Mouse (Mus musculus) cerebellum, adult 8-10 months (tissue): ENCODE data around the gene Zfp385a.

Source experiments
- DNase-seq: peaks from one replicate; pipeline ENCODE4 v3.0.0; 2022

Zfp385a gene

DNA sequence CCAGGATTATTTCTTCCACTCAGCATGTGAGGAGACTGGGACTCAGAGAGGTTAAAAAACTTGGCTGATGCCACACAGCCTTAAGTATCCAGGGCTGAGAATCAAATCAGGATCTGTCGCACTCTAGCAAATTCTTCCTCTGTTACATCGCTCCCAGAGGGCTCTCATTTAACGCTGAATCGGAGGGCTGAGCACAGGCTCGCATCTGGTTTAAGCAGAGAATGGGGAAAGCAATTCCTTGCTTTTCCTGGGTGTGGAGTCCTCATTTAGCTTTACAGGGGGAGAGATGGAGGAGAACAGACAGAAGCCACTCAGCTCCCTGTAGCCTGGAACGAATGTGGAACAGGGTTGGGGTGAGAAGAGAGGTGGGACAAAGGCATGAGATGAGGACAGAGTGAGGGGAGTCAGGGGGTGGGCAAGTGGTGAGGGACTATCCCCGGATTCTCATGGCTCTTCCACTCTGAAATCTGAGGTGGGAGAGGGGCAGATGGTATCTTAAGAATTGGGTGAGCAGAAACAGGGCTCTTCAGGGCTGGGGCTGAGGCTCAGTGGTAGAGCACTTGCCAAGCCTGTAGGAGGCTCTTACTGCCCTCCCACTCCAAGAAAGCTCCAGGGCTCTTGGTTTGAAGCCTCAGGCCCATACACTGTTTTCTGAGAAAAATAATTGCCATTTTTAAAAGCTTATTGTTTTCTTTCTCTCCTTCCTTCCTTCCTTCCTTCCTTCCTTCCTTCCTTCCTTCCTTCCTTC lies 4.2 kb downstream of the Zfp385a start:
- DNase-seq, result no peak

DNA sequence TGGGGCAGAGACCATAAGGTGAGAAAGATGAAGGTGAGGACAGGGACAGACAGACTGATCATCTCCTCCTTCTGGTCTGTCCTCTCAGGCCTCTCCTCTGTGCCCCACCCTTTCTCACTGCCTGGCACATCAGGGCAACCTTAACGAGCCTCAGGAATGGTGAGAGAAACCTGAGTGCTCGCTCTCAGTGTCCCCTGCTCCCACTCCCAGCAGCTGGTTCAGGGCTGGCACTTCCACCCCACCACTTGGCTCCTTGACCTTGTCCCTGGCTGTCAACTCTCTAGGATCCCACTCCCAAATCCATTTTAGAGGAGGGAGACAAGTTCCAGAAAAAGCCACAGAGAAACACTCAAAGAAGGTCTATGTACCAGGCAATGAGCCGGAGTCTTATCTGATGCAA lies 4.9 kb downstream of the Zfp385a start:
- no peak for DNase-seq

DNA sequence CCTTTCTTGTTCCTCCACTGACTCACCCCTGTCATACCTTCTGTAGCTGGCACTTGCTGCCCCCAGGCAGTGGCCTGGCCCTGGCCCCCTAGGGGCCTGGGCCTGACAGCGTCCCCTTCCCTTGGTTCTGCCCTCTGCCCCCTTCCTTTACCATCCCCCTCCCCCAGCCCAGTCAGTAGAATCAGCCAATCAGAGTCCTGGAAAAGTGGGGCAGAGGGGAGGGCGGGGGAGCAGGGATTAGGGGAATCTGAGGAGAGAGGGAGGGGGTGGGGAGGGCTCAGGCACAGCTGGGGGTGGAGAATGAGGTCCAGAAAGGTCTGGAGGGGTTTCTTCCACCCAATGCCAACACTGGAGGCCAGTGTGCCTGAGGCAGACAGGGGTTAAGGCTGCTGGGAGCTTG lies 5.7 kb downstream of the Zfp385a start:
- DNase-seq, result no peak

DNA sequence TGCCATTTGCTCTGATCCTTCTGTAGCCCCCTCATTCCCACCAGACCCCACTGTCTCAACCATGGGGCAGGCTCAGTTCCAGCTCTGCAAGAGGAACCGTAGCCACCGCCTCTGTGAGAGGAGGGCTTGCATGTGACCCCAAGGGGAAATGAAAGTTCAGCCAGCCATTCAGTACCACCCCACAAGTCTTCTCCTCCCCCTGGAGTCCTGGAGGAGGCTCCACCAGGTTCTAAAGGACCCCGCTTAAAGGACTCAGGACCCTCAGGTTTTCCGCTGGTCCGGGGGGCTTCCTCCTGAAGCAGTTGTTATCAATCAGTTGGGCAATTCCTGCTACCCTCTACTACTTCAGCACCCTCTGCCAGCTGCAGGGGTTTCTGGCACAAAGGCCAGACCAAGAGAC lies 6.2 kb downstream of the Zfp385a start:
- DNase-seq, result no peak

DNA sequence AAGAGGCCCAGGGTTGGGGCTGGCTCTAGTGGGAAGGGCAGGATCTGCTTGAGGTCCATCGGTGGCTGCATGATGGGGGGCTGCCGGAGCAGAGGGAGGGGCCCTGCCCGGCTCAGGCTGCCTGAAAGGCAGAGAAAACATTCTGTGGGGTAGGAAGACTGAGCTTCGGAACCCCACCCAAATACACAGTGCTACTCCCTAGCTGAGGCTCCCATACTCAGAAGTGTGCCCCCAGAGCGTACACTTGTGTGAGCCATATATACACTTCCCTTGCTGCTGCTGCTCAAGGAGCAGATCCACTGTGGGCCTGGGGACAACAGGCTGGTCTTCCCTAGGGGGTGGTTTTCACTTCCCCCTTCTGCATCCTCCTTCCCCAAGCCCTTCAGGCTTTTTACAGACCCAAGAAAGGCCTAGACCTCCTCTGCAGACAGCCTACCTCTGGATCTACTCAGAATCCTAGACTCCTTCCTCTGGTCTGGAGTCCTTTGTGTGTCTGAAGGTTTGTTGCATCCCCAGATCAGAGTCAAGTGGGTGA lies 6.7 kb downstream of the Zfp385a start:
- DNase-seq, result no peak

DNA sequence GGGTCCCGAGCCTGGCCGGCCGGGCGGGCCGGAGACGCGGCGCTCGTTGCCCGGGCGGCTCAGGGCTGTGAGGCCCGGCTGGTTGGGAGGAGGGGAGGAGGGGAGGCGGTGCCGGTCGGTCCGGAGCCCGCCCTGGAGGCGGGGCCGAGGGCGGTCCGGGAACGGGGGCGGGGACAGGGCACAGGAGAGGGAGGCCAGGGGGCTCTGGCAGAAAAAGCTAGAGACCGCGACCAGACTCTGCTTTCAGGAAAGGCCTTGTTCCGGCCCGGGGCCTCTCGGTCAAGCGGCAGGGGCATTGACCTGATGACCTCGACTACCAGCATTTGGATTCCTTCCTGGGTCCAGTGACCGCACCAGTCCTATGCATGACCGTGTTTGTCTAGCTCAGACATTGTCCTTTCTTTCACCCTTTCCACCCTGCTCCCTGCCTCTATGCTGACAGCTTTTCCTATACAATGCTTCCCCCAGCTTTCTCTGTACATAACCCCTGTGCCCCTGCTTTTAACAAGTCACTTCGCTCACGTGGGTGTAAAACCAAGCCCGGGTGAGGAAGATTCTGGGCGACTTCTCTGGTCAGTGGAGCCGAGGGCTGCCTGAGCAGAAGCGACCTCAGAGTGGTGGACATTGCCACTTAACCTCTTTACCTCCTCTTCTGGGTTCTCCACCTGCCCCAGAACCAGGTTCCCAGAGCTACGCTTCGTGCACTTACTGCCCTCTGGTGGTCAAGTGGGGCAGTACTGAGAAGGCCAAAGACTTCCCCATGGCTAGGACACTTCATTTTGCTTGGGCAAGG lies 16.2 kb downstream of the Zfp385a start:
- DNase-seq, result peak; percentile 86

GRCm38 (mm10) chr15:103323070-103323454 lies 16.8 kb downstream of the Zfp385a start:
- peak; percentile 70 for DNase-seq

DNA sequence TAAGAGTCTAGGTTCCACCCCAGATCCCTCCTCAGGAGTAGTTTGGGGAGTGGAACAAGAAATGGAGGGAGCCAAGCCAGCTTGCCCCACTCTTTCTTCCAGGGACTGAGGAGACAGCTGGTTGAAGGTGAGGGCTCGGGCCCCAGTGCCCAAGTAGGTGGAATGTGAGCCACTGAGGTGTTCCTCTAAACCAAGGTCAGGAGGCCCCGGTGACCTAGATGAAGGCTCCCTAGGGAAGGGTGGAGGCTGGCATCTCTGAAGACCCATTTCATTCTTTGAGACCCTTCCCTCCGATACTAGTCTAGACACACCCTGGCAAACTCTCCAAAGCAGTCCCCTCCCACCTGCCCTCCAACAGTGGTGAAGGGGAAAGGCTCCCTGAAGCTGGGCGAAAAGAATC lies 17.5 kb downstream of the Zfp385a start:
- DNase-seq, result peak; percentile 25

GRCm38 (mm10) chr15:103321076-103321475 lies 18.8 kb downstream of the Zfp385a start:
- DNase-seq, result no peak

DNA sequence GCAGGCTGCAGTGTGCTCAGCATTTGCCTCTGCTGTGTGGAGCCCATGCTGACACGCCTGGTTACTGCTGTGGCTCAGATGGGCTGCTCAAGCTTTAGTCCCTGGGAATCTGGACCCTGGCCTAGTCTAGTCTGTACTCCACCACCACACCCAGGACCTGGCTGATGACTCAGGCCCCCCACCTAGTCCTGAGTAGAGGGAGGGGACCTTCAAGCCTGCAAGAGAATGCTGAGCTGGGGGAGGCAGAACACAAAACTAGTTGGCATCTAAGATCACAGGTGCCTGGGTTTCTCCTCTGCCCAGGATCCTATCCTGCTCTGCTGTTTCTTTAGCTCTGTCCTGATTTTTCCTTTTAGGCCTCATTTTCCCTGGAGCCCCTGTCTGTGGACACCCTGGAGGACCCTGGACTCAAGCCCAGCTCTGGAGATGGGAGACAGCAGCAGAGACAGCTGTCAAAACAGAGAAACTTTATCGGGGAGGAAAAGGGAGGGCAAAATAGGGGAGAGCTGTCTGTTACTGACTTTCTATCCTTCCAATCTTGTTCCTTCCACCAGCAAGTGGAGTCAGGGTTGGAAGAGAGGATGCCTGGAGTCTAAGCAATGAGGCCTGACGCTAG lies 21.6 kb downstream of the Zfp385a start:
- DNase-seq, result no peak

DNA sequence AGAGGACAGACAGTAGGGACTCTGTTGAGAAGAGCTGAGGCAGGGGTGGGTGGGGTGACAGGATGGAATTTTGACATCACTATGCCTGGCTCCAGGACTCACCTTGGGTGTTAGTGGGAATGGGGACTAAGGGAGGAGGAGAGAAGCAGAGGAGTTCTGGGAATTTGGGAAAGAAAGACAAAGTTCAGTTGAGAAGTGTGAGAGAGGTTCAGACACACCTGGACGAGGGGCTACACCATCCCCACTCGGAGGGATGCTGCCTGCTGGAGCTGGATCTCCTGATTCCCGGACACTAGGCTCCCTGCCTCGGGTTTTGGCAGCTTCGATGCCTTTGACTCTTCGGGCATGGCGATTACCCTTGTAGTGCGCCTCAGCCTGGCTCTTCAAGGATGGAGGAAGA lies 22.2 kb downstream of the Zfp385a start:
- DNase-seq, result no peak

GRCm38 (mm10) chr15:103317120-103317519 lies 22.8 kb downstream of the Zfp385a start:
- DNase-seq, result no peak

DNA sequence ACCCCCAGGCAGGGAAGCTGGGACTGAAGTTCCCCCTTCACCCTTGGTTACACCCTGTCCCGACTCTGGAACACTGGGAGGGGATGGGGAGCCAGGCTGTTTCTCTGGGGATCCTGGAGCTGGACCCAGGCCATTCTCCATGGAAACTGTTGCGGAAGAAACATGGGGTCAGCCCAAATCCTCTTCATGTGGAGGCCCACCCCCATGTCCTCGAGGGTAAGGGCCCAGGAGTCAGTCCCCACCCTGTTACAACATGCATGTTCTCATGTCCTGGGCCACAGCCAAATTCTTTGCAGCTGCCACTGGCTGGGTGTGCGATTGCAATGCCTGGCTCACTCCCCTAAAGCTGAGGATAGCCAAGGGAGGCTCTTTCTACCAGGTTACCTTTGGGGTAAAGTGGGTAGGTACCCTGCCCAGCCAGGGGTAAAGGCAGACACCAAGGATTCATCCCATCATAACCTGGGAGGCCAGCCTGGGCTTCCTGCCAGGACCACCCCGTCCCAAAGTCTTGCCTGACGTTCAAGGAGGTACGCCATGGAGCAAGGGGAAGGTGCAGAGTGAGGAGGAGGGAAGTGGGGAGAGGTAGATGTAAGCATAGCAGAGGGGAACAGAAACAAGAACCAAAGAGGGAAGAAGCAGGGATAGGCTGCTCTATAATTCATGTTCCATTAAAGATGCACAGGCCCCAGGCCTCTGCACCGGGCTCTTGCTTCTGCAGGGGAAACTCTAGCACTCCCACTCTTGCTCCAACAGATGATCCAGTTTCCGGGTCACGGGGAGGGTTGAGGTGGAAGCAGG lies 23.7 kb downstream of the Zfp385a start:
- no peak for DNase-seq

- peak; percentile 69 for DNase-seq
Observed at GRCm38 (mm10) chr15:103315011-103315502, 24.8 kb downstream of the Zfp385a start.

DNA sequence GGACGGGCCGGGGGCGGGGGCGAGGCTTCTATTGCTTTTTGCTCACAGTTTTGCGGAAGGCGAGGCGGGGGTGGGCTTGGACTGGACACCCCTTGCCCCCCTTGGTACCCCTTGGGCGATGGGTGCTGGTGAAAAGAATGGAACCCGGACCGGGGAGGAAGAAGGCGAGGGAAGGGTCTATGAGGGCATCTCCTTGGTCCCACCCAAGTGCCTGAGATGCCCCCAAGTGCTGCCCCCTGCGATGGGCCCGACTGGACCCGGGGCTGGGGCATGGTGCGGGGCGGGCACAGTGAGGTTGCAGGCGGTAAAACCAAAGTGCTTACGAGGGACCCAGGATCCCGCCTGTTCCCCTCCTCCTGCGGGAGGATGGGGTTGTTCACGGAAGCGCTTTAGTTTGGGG lies 25.7 kb downstream of the Zfp385a start:
- DNase-seq, result no peak

DNA sequence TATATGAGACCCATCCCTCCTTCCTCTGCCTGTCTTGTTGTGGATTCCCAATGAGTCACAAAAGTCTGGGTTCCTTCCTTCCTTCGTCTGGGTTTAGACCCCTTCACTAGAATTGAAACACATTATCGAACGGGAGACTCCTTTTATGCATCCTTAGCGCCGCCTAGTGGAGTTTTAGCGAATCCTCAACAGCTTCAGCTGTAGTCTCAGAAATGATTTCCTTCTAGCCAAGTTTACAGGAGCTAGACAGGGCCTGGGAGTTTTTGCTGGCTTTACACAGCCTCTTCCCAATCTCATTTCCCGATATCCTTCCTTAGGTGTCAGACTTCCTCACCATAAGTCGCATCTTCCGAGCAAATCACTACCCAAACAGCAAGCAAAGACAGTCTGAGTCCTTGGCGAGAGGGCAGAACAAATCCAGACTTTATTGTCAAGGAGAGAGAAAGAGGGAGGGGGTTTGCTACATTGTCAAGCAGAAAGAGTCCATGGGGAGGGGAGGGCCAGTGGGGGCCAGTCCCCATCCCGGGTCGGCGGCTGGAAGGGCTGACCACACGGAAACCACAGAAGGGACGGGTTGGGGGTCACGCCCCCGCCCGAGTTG lies 26.3 kb downstream of the Zfp385a start:
- DNase-seq, result no peak

- DNase-seq, result no peak
Observed at GRCm38 (mm10) chr15:103310365-103310910, 29.5 kb downstream of the Zfp385a start, which contains the start of gene Gpr84. TSS of gene Gpr84 (minus strand) at chr15:103310612.

GRCm38 (mm10) chr15:103308876-103309580 lies 30.9 kb downstream of the Zfp385a start:
- DNase-seq, result no peak

DNA sequence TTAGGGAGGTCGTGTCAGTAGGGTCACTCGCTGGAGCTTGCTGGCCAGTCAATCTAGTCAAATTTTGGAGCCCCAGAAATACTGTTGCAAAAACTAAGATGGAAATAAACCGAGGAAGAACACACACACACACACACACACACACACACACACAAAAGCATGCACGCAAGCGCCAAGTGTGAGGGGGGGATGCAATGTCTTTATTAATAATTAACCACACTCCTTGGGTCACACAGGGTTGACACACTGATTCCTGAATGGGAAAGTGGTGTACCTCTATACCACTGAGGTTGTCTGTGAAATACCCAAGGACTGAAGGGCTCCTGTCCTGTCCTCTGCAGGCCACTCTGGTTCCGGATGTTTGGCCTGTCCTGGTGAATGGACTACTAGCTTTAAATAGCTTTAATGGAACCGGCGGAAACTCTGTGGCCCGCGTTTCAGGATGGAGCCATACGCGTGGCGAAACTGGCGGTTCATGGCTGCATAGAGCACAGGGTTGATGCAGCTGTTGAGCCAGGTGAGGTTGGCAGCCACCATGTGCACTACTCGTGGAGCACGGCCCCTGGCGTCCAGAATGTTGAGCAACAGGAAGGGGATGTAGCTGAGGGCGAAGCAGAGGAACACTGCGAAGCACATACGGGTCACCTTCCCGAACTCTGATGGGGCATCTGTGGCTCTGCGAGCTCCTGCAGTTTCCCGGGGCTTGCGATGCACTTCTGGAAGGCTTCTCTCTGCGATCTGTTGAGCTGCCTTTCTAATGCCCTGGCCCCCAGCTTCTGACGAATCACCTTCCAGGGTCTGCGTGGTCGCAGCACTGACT lies 31.6 kb downstream of the Zfp385a start:
- no peak for DNase-seq

GRCm38 (mm10) chr15:103307125-103307524 lies 32.8 kb downstream of the Zfp385a start:
- peak; percentile 92 for DNase-seq
